Mouse (Mus musculus) CH12F3 (cell line): ENCODE results near the gene Klc4.

Experiments used
- in situ Hi-C: fragments of 300-500 bp; cut with MboI; formaldehyde crosslinking; loops from 2 replicates; pipeline ENCODE4 v1.14.3; 2020; ENCODE audit warnings: low sequenced_read_pairs

The Klc4 gene

DNA sequence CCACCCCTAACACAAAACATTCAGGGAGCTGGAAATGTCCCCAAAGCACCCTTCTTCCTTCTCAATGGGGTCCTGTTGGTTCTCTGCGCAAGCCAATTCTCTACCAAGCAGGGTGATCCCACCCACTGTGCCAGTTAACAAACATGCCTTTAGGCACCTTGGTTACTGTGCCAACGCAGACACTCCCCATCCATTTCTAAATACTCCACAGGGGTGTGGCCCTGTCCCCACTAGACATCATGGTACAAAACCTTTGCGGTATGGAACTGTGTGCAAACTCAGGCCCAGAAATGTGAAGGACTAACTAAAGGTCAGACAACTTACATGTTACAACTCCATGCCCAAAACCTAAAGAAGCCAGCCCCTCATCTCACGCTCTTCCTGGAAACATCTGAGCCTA lies 52.7 kb downstream of the Klc4 start:
- in situ Hi-C loops, result no loop called here

DNA sequence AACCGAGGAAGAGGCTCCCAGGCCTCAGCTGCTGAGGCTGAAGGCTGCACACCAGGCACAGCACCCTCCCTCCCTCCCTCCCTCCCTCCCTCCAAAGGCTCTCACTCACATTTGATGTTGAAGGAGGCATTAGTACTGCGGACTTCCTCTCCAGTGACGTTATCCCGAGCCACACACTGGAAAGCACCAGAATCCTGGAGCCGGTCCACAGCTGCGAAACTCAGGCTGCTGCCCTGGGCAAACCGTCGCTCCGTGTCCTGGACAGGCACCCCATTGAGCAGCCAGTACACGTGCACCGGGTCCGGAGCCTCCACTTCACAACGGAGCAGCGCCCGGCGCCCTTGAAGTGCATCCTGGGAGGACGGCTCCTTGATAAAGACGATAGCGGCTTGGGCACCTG lies 54.4 kb downstream of the Klc4 start:
- in situ Hi-C loops, result no loop called here

- in situ Hi-C loops, result no loop called here
These were observed 55.4 kb downstream of the Klc4 start for GRCm38 (mm10) chr17:46590439-46590838.

DNA sequence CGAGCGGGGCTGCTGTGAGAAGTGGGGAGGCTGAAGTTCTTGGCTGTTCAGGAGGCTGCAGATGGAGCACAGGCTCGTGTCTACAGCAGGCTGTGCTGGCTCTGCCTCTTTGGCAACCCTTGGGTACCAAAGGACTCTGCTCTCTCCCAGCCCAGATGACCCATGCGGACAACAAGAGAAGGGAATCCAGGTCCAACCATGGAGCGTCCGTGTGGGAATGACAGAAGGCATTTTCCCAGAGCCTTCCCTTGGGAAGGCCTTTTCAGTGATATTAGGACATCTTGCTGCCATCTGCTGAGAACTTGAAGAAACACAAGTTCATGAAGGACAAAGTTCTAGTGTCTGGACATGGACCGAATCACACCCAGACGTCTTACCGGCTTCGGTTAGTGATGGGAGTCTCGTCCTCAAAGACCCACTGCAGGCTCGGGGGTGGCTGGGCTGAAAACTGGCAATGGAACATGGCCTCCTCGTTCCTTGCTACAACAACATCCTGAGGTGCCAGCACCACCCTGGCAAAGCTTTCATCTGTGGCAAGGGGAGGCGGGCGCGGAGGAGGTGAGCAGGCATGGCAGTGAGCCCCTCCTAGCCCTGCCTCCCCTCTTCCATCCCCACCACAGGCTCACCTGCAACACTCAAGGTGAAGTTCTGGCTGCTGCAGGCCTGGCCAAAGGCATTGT lies 56.0 kb downstream of the Klc4 start:
- in situ Hi-C loops, result no loop called here

DNA sequence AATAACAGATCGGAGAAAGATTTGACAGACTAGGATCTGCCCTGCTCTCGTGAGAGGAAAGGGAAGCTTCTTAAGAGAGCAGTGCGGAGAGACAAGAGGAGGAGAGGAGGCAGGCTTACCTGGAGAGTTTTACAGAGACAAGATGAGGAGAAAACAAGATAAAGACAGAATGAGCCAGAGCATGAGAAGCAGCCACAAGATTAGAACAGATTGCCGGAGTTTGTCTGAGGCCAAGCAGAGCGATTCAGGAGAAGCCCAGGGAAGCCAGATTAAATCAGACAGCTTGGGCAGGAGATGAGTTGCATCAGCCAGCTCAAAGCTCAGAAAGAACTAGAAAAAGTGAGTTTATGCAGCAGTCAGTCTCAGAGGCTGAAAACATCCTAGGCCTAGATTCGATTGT lies 56.9 kb downstream of the Klc4 start:
- in situ Hi-C loops, result no loop called here

DNA sequence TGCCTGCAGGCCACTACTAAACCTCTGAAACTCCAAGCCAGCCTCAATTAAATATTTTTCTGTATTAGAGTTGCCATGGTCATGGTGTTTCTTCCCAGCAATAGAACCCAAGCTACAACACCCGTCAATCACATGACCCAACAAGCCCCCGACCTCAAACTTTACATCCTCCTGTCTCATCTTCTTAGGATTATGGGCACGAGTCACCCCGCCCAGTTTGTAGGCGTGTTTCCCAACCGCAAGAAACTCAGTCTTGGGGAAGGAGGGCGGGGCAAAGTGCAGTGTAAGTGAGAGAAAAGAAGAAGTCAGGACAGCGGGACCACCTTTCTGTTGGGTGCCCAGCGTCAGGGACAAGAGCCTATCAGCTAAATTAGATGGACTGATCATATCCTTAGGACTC lies 57.6 kb downstream of the Klc4 start:
- in situ Hi-C loops, result no loop called here

- in situ Hi-C loops, result no loop called here
These were observed 59.5 kb downstream of the Klc4 start for GRCm38 (mm10) chr17:46586327-46586726.
